Mouse (Mus musculus): ENCODE results near the gene Phf2.

Phf2 gene

GRCm38 (mm10) chr13:48802181-48802580, 68.7 kb downstream of the Phf2 start:
- no peak for DNase-seq (ENCODE audit: low read depth)

DNA sequence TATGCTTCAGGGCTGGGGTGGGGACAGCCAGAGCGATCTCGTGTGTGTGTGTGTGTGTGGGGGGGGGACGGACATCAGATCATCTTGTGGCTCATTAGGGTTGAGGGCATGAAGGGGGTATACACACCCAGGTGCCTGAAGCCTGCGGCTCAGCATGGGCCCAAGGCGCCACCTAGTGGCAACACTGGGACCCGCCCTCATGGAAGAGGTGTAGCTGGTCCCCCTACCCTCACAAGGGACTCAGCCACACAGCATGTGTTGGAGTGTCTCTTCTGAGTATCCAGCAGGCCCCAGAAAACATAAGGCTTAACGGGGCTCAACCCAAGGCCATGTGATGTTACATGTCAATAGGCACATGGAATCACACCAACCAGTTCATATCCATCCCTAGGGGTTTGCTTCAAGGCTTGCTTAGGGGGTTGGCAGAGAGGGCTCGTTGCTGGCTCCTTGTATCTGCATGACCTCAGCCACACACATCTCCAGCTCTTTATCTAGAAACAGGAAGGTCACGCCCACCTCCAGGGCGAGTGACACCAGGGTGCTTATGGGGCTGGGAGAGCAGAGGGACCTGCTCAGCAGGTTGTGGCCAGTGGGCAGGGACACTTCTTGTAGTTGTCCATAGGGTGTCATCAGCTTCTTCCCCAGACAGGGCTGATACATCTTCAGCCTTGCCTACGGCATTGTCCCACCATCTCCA, 69.9 kb downstream of the Phf2 start:
- DNase-seq (ENCODE audit: low read depth), result peak; percentile 33

- no peak for DNase-seq (ENCODE audit: low read depth)
Measured at GRCm38 (mm10) chr13:48798256-48798771, 72.6 kb downstream of the Phf2 start.

DNA sequence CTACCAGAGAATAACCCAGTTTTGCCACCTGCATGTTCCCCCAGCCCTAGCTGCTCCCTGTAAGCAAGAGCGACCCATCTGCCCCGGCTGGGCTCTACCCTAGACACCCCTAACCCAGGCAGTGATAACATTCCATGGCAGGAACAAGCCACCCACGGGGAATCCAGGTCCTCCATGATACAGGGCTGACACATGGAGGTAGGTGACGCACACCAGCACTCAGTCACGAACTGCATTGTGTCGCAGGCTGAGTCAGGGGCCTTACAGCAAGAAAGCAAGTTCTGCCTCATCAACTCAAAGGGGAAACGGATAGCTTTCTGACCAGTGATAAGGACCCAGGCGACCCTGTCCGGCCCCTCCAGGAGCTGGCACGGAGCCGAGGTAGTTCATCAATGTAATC, 74.0 kb downstream of the Phf2 start:
- DNase-seq (ENCODE audit: low read depth), result no peak

GRCm38 (mm10) chr13:48795711-48796110, 75.2 kb downstream of the Phf2 start:
- no peak for DNase-seq (ENCODE audit: low read depth)

- no peak for DNase-seq (ENCODE audit: low read depth)
Measured at GRCm38 (mm10) chr13:48784594-48785298, 86.2 kb downstream of the Phf2 start.

DNA sequence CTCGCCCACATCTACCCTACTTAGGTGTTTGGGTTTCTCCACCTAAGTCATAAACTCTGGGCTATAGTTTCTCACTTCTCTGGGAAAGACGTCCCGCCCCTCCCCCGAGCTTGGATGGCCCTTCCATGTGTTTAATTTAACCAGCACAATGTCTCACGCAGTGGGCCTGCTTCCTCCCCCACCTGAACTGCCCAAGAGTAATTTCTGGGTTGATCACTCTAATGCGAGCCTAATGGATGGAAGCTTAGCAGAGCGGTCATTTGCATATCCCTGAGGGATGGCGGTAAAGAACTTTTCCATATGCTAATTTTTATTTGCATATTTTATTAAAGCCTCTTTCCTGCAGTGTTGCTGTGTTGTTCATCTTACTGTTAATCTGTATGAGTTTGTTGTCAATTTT, 86.8 kb downstream of the Phf2 start:
- no peak for DNase-seq (ENCODE audit: low read depth)

GRCm38 (mm10) chr13:48782727-48783725, 87.9 kb downstream of the Phf2 start:
- no peak for DNase-seq (ENCODE audit: low read depth)

DNA sequence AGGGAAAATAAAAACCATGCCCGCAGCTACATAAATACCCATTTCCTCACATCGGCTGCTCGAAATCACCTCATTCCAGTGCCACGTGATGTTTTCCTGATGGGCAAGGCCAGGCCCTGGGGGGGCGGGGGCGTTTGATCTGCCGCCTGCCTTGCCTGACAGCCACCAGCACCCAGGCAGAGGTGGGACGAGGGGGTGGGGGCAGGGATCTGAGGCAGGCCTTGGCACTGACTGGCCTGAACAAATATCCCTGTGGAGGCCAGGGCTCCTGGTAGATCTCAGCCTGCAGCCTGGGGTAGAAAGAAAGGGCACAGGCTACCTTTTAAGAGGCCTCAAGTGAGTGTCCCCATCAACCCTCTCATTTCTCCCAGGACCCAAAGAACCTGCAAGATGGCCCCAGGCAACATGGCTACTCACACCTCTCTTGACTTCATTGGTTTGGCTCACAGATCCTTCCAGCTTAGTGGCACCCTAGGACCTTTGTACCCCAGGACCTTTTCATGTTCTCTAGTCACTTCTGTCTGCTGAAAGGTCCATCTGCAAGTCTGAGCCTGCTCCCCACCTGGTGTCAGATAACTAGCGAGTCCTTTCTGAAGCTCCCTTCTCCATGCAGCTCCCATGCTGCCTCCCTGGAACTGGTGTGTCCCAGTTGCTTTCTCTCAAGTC, 90.4 kb downstream of the Phf2 start:
- DNase-seq (ENCODE audit: low read depth), result no peak

GRCm38 (mm10) chr13:48779592-48780344, 91.2 kb downstream of the Phf2 start:
- DNase-seq (ENCODE audit: low read depth), result no peak

- no peak for DNase-seq (ENCODE audit: low read depth)
Measured at GRCm38 (mm10) chr13:48778138-48778537, 92.8 kb downstream of the Phf2 start.

DNA sequence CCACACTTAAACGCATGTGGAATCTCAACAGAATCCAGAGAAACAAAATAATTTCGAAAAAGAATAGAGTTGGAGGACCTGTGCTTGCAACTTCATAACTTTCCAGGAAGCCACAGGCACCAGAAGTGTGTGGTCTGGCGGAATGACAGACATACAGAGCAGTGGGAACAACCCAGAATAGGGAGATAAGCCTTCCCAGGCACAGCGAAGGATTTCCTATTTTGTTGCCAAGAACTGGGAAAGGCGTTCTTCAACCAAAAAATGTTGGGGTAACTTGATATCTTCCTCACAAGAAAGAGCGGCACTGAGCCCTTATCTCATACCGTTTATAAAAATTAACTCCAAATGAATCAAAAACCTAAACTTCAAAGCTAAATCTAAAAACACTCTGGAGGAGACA, 96.4 kb downstream of the Phf2 start:
- no peak for DNase-seq (ENCODE audit: low read depth)

GRCm38 (mm10) chr13:48768109-48768508, 102.8 kb downstream of the Phf2 start:
- no peak for DNase-seq (ENCODE audit: low read depth)

DNA sequence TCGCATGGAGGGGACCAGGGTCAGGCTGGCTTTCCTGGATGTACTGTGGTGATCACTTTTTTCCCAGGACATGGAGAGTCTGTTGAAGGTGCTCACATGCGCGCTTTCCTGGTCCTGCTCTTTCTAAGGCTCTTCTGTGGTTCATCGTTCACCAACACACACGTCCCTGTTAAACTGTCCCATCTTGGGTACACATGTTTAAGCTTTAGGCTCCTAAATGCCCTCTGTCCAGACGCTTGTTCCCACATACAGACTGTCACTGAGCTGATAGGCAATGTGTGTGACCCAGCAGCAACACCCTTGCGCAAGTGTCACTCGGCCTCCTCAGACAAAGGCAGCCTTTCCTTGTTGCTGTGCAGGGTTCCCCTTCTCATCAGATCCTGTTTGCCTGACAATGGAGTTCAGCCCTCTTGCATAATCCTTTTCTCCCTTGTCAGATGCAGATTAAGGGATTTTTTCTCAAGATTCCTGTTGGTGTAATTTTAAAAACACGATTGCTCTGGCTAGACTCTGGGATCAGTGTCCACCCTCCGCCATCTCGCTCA, 107.1 kb downstream of the Phf2 start:
- DNase-seq (ENCODE audit: low read depth), result no peak

- DNase-seq (ENCODE audit: low read depth), result no peak
Measured at GRCm38 (mm10) chr13:48760855-48761436, 110.0 kb downstream of the Phf2 start.

DNA sequence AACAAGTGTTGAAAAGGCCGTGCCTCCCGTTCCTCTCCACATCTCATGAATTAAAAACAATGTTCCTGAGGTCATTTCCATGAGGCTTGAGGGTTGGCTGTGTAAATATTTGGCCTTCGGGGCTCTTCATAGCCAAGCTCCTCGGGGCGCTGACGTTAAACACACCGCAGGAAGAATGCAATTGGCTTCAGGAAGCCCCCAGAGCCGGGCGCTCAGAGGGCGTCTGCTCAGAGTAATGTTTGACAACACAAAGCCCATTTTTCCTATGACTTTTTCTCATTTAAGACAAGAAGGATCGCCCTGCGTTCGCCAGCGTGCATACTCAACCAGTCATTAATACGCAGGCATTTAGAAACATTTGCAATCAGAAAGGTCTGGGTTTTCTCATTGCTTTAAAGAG, 114.2 kb downstream of the Phf2 start:
- DNase-seq (ENCODE audit: low read depth), result no peak

Measured in c-Kit-positive CD71-negative TER-119-negative erythroid progenitor cells, embryonic 14.5 days (primary cell).